Mouse (Mus musculus) testis, adult 2 months (tissue): Measurements from ENCODE around the gene Glce.

Experiments
- CTCF ChIP-seq: fragments of 200-500 bp; IDR thresholded peaks from 2 replicates; pipeline ENCODE4 v1.5.1; 2012; ENCODE audit warnings: low read depth, mild to moderate bottlenecking, inconsistent platforms, low read length, moderate library complexity; ENCODE audit not compliant: control insufficient read depth, insufficient read depth, insufficient replicate concordance
- POLR2A ChIP-seq: fragments of 200-500 bp; IDR thresholded peaks from 2 replicates; pipeline ENCODE4 v1.6.1; 2012; ENCODE audit warnings: low read depth, mild to moderate bottlenecking, inconsistent platforms, low read length, moderate library complexity; ENCODE audit not compliant: control insufficient read depth

- TF ChIP-seq CTCF, result no peak
- no peak for TF ChIP-seq POLR2A
Observed at GRCm38 (mm10) chr9:62042167-62042566, 80.3 kb downstream of the Glce start.
